Mouse (Mus musculus): ENCODE data around the gene Ppp3ca.

Gene Ppp3ca

GRCm38 (mm10) chr3:136911276-136911675 is 241.4 kb downstream of the Ppp3ca start:
- no peak for DNase-seq (ENCODE audit: low spot score)

- no peak for DNase-seq (ENCODE audit: low spot score)
Measured at GRCm38 (mm10) chr3:136917080-136917479, 247.2 kb downstream of the Ppp3ca start.

GRCm38 (mm10) chr3:136933071-136933470 is 263.1 kb downstream of the Ppp3ca start:
- DNase-seq (ENCODE audit: low spot score): no peak

- no peak for DNase-seq (ENCODE audit: low spot score)
Measured at GRCm38 (mm10) chr3:136940733-136941601, 271.0 kb downstream of the Ppp3ca start.

GRCm38 (mm10) chr3:136941602-136941926 is 271.6 kb downstream of the Ppp3ca start:
- no peak for DNase-seq (ENCODE audit: low spot score)

GRCm38 (mm10) chr3:136945550-136945949 is 275.6 kb downstream of the Ppp3ca start:
- no peak for DNase-seq (ENCODE audit: low spot score)

- DNase-seq (ENCODE audit: low spot score): no peak
Measured at GRCm38 (mm10) chr3:136946662-136947061, 276.7 kb downstream of the Ppp3ca start.

GRCm38 (mm10) chr3:136948142-136948541 is 278.2 kb downstream of the Ppp3ca start:
- no peak for DNase-seq (ENCODE audit: low spot score)

- no peak for DNase-seq (ENCODE audit: low spot score)
Measured at GRCm38 (mm10) chr3:136951792-136952191, 281.9 kb downstream of the Ppp3ca start.

- DNase-seq (ENCODE audit: low spot score): no peak
Measured at GRCm38 (mm10) chr3:136952822-136953221, 282.9 kb downstream of the Ppp3ca start.

- no peak for DNase-seq (ENCODE audit: low spot score)
Measured at GRCm38 (mm10) chr3:136955043-136955442, 285.1 kb downstream of the Ppp3ca start.

GRCm38 (mm10) chr3:136960314-136960713 is 290.4 kb downstream of the Ppp3ca start:
- DNase-seq (ENCODE audit: low spot score): no peak

GRCm38 (mm10) chr3:136966786-136967185 is 296.9 kb downstream of the Ppp3ca start:
- DNase-seq (ENCODE audit: low spot score): no peak

- no peak for DNase-seq (ENCODE audit: low spot score)
Measured at GRCm38 (mm10) chr3:136967510-136967909, 297.6 kb downstream of the Ppp3ca start.

GRCm38 (mm10) chr3:136969796-136970195 is 299.9 kb downstream of the Ppp3ca start:
- DNase-seq (ENCODE audit: low spot score): no peak

GRCm38 (mm10) chr3:136977859-136978258 is 307.9 kb downstream of the Ppp3ca start:
- DNase-seq (ENCODE audit: low spot score): no peak

GRCm38 (mm10) chr3:136980915-136981588 is 311.1 kb downstream of the Ppp3ca start:
- DNase-seq (ENCODE audit: low spot score): no peak

- DNase-seq (ENCODE audit: low spot score): no peak
Measured at GRCm38 (mm10) chr3:136981589-136981924, 311.6 kb downstream of the Ppp3ca start.

GRCm38 (mm10) chr3:136982021-136982420 is 312.1 kb downstream of the Ppp3ca start:
- DNase-seq (ENCODE audit: low spot score): no peak

GRCm38 (mm10) chr3:136986096-136986881 is 316.4 kb downstream of the Ppp3ca start:
- no peak for DNase-seq (ENCODE audit: low spot score)
